Mouse (Mus musculus): ENCODE results near the gene 4930453N24Rik.

4930453N24Rik gene

DNA sequence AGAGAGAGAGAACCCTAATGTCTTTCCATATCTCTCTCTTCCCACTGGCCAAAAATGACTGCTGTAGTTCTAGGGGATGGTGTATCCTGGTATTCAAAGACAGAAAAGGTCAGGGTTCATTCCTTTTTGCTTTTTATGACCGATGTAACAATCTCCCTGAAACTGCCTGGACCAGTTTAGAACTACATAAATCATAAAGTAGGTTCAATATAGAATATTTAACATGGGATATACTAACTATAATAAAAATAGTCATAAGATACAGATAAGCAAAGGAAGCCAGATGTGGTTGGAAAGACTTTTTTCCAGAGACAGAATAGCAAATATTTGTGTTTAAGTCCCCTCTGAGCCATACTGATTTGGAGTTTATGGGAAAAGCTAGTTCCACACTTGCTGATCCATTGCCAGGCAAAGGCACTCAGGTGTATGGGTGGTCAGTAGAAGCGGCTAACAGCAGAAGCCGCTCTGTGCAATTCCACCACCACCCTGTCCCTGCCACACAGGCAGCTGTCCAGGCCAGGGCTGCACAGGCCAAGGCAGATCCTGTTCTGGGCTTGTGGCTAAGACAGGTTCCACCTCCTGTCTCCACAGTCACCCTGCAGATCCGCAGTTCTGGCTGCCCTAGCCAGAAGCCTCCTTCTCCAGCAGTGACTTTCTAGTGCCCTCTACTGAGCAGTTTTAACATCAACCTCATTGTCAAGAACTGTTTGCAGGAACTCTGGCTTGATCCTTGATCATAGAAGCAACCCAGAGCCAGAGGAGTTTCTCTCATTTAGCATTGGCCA lies 47.5 kb downstream of the 4930453N24Rik start:
- DNase-seq (ENCODE audit: low read depth, low spot score): peak; percentile 76

DNA sequence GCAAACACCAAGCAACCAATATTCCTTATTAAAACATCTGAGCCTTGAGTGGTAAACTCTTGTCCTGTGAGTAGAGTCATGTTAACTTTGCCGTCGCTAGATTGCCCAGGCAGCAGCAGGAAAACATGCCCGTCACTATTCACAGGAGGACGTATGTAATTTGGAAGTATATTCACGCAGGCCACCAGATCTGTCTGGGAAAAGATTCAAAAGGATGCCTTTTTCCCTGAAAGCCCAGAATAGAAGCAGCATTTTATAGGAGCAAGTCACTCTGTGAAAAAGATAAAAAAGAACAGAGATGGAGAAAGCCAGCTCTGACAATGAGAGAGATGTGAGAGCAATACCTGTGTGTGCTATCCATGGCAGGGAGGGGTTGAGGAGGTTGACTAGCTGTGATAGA lies 49.4 kb downstream of the 4930453N24Rik start:
- no peak for DNase-seq (ENCODE audit: low read depth, low spot score)

DNA sequence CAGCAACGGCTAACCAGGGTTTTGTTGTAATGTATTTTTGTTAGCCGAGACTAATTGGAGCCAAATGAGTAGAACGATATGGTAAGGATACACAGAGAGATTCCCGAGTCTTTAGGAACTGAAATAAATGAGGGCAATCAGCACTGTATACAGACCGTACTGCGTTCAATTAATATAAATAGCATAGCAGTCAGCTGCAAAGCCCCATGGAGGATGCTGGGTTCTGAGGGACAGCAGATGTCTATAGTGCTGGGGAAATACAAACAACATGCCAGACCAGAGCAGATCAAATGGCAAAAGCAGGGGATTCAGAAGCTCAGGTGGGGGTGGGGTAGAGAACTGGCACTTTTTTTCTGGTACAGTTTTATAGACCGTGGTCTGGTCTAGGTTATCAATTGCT lies 51.9 kb downstream of the 4930453N24Rik start:
- peak; percentile 17 for DNase-seq (ENCODE audit: low read depth, low spot score)

DNA sequence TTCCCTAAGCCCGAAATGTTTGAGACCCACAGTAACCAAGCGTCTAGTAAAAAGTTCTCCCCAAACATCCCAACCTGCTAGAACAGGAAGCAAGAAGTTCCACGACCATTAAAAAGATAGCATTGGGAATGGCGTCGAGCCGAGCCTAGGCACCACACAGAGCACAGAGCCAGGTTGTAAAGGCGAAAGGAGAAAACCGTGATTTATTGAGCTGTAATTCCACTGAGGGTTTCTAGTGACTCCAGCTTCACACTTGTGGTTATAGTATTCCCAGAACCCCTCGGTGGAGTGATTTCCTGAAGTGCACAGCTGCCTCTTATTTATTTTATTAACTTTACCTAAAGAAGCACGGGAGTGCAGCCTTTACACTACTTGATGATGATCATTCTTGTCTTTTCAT lies 53.1 kb downstream of the 4930453N24Rik start:
- peak; percentile 49 for DNase-seq (ENCODE audit: low read depth, low spot score)

DNA sequence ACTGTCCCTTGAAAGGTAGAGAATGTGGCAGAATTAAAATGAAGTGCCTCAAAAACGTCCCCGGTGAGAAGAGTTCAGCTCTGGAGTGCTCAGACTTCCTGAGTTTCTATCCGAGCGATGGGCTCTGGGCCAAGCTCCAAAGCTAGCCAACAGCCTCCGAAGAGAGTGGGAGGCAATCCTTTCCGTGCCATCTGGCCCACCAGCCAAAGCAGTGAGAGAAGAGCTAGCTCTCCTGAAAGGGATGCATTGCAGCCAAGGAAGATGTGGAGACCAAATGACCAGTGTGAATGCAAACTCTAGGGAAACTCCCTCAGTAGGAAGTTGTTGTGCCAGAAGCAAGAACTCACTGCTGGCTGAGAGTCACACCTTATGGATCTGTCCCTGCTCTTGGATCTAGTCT lies 59.1 kb downstream of the 4930453N24Rik start:
- no peak for DNase-seq (ENCODE audit: low read depth, low spot score)

Data from mesoderm, embryonic 11.5 days (tissue).